Mouse (Mus musculus) olfactory bulb, adult 2 months (tissue): Measurements from ENCODE around the gene Mmachc.

Source experiments
- CTCF ChIP-seq: fragments of 200-500 bp; IDR thresholded peaks from 2 replicates; pipeline ENCODE4 v1.5.1; 2012; ENCODE audit warnings: low read depth, mild to moderate bottlenecking, low read length, moderate library complexity; ENCODE audit not compliant: insufficient read depth
- POLR2A ChIP-seq: fragments of 200-500 bp; IDR thresholded peaks from 2 replicates; pipeline ENCODE4 v1.6.1; 2012; ENCODE audit warnings: mild to moderate bottlenecking, low read depth, low read length, moderate library complexity; ENCODE audit not compliant: insufficient read depth

GRCm38 (mm10) chr4:116712536-116712935 is 4.3 kb upstream of the Mmachc start:
- TF ChIP-seq POLR2A (no peak), CTCF (no peak)
